Mouse (Mus musculus) lung, embryonic 15.5 days (tissue): ENCODE measurements around the gene Trp63. TPM values are rescaled to one million over a fixed set of nuclear protein-coding genes. Genes with fewer than 3 reads are reported as not detected.

ENCODE experiments used
- ATAC-seq: fragments of 200-750 bp; cut with Nextera tagmentation; 2 replicates; pipeline ENCODE4 v1.8.0; 2017; ENCODE audit warnings: moderate number of reproducible peaks, borderline replicate concordance; ENCODE audit not compliant: low FRiP score, low TSS enrichment; ENCODE audit errors: extremely low read depth
- H3K27ac ChIP-seq: fragments of 300-500 bp; sonication (generic); 2 replicates; pipeline ENCODE4 v1.5.1; 2015; ENCODE audit warnings: moderate library complexity, mild to moderate bottlenecking, inconsistent platforms
- H3K27me3 ChIP-seq: fragments of 300-500 bp; sonication (generic); 2 replicates; pipeline ENCODE4 v1.6.1; 2015; ENCODE audit warnings: inconsistent platforms
- H3K36me3 ChIP-seq: fragments of 300-500 bp; sonication (generic); 2 replicates; pipeline ENCODE4 v1.6.1; 2015; ENCODE audit warnings: inconsistent platforms
- H3K4me1 ChIP-seq: fragments of 300-500 bp; sonication (generic); 2 replicates; pipeline ENCODE4 v1.6.1; 2015; ENCODE audit warnings: inconsistent platforms
- H3K4me2 ChIP-seq: fragments of 300-500 bp; sonication (generic); 2 replicates; pipeline ENCODE4 v1.6.1; 2015; ENCODE audit warnings: inconsistent platforms, mild to moderate bottlenecking, moderate library complexity
- H3K4me3 ChIP-seq: fragments of 300-500 bp; sonication (generic); 2 replicates; pipeline ENCODE4 v1.5.1; 2015; ENCODE audit warnings: mild to moderate bottlenecking, inconsistent platforms
- H3K9ac ChIP-seq: fragments of 300-500 bp; sonication (generic); 2 replicates; pipeline ENCODE4 v1.6.1; 2015; ENCODE audit warnings: inconsistent platforms
- H3K9me3 ChIP-seq: fragments of 300-500 bp; sonication (generic); 2 replicates; pipeline ENCODE4 v1.6.1; 2016; ENCODE audit warnings: inconsistent platforms
- WGBS: fragments of 180-500 bp; shearing (Covaris S2); methylation state at CpG from one replicate; pipeline ENCODE4 v1.1.7; 2015; 5-methylcytosine and 5-hydroxymethylcytosine counted together
- polyA plus RNA-seq: library from polyadenylated mRNA; unstranded; fragments of >200 nt; fragmentation: Nextera tagmentation; extraction: Ambion mirVana; gene quantifications from 2 replicates; pipeline ENCODE4 v1.2.1, GENCODE M21; 2015

Trp63 gene
- polyA plus RNA-seq, 1 experiment from 2014 or later, result 4.1 TPM

DNA sequence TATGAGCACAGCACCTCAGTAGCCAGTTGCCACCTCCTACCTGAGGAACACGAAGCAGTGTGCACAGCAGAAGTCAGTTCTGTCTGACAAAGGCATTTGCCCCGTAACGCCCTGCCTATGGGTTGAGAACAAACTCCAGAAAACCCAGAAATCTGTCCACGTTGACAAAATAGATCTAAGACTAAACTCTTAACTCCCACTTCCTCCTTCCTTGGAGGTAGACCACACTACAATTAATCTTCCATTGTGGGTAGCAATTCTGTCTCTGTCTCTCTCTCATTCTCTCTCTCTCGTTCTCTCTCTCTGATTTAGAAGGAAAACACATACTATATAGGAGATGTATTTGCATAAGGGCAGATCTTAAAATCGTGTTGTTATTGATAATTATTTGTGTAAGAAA is 159.4 kb downstream of the Trp63 start:
- ATAC-seq, result no peak
- 69% methylated on average over 6 of the region's 6 CpGs for WGBS
- Histone ChIP-seq H3K4me2 (no peak overlapping the region), H3K4me3 (no peak overlapping the region), H3K9ac (no peak overlapping the region), H3K4me1 (no peaks in the 10 kb centered on the region), H3K9me3 (no peaks in the 10 kb centered on the region), H3K36me3 (no peaks in the 10 kb centered on the region), H3K27ac (no peak overlapping the region), H3K27me3 (no peaks in the 10 kb centered on the region)

- Histone ChIP-seq H3K9me3 (no peaks in the 10 kb centered on the region), H3K4me3 (no peak overlapping the region), H3K4me2 (no peak overlapping the region), H3K27ac (no peak overlapping the region), H3K4me1 (no peaks in the 10 kb centered on the region), H3K9ac (no peak overlapping the region), H3K36me3 (no peaks in the 10 kb centered on the region), H3K27me3 (no peaks in the 10 kb centered on the region)
- ATAC-seq, result no peak
- WGBS, result 80% methylated on average over 13 of the region's 13 CpGs
Measured at GRCm38 (mm10) chr16:25843625-25844024, 160.1 kb downstream of the Trp63 start.

GRCm38 (mm10) chr16:25846611-25847010 is 163.0 kb downstream of the Trp63 start:
- Histone ChIP-seq H3K4me3 (no peak overlapping the region), H3K36me3 (no peaks in the 10 kb centered on the region), H3K4me1 (peaks cover 3% of the 10 kb centered on the region; the same call in 1 of the 2 replicates), H3K27me3 (no peaks in the 10 kb centered on the region), H3K4me2 (no peak overlapping the region), H3K9ac (no peak overlapping the region), H3K9me3 (no peaks in the 10 kb centered on the region), H3K27ac (no peak overlapping the region)
- no peak for ATAC-seq
- 86% methylated on average over 5 of the region's 5 CpGs for WGBS

DNA sequence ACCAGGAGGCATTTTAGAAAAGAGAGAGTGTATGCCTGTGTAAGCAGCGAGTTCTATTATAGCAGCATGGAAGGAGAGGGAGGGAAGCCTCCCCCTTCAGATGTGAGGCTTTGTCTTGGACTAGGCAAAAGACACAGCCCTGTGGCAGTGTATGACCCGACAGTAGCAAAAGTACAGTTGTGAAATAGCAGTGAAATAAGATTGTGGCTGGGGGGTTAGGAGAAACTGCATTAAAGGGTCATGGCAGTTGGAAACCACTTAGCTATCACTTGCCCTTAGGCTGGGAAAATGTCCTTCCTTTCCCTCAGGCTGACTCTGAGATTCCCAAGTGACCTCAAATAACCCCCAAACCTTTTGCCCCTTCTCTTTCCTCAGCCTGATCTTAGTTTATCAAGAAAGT is 164.9 kb downstream of the Trp63 start:
- no peak overlapping the region for H3K4me2 ChIP-seq
- no peaks in the 10 kb centered on the region for H3K9me3 ChIP-seq
- no peak for ATAC-seq
- peaks cover 3% of the 10 kb centered on the region; the same call in 1 of the 2 replicates for H3K4me1 ChIP-seq
- 53% methylated on average over 2 of the region's 2 CpGs for WGBS
- H3K4me3 ChIP-seq, result no peak overlapping the region
- H3K27ac ChIP-seq, result no peak overlapping the region
- H3K27me3 ChIP-seq, result no peaks in the 10 kb centered on the region
- H3K9ac ChIP-seq, result no peak overlapping the region
- no peaks in the 10 kb centered on the region for H3K36me3 ChIP-seq

- no peaks in the 10 kb centered on the region for H3K27me3 ChIP-seq
- no peak overlapping the region for H3K9ac ChIP-seq
- ATAC-seq, result no peak
- no peak overlapping the region for H3K4me2 ChIP-seq
- no peak overlapping the region for H3K27ac ChIP-seq
- no peaks in the 10 kb centered on the region for H3K36me3 ChIP-seq
- H3K4me1 ChIP-seq, result peaks cover 3% of the 10 kb centered on the region; the same call in 1 of the 2 replicates
- 49% methylated on average over 13 of the region's 13 CpGs for WGBS
- no peaks in the 10 kb centered on the region for H3K9me3 ChIP-seq
- no peak overlapping the region for H3K4me3 ChIP-seq
Measured at GRCm38 (mm10) chr16:25849593-25850464, 166.3 kb downstream of the Trp63 start.

DNA sequence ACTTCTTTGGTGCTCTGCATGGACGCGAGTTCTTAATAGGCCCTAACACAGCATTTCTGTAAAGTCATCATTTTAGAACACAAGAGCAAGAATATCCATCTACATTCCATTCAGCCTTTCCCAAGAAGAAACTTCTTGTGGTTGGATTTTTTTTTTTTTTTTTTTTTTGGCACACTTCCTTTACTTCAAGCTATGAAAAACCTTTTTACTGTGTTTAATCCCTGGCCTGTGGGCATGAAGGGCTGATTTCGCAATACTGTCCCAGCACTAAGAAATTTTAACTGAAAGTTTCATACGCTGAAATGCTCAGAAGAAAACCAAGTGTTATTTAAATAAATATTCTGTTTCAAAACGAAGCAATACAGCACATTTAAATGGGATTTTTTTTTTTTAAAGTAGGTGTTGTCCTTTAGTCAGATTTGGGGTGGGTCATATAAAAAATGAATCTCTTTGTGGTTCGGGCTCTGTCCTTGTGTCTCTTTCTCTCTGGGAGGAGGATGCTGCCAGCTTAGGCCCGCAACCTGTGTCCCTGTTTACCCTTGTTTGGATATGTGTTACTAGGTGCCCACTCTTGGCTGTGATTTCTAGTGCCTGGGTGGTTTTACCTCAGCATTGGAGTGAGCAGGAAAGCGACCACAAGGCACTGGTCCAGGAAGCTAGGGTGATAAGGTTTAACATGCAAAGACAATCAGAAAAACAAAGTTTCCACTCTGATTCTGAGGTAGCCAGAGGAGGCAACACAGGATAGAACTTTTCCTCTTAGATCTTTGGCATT is 177.4 kb downstream of the Trp63 start:
- H3K9me3 ChIP-seq, result no peaks in the 10 kb centered on the region
- no peak for ATAC-seq
- H3K27me3 ChIP-seq, result no peaks in the 10 kb centered on the region
- H3K4me3 ChIP-seq, result no peak overlapping the region
- no peak overlapping the region for H3K27ac ChIP-seq
- WGBS, result 67% methylated on average over 8 of the region's 8 CpGs
- peaks cover 6% of the 10 kb centered on the region; the same call in 1 of the 2 replicates for H3K4me1 ChIP-seq
- no peaks in the 10 kb centered on the region for H3K36me3 ChIP-seq
- H3K4me2 ChIP-seq, result no peak overlapping the region
- no peak overlapping the region for H3K9ac ChIP-seq

DNA sequence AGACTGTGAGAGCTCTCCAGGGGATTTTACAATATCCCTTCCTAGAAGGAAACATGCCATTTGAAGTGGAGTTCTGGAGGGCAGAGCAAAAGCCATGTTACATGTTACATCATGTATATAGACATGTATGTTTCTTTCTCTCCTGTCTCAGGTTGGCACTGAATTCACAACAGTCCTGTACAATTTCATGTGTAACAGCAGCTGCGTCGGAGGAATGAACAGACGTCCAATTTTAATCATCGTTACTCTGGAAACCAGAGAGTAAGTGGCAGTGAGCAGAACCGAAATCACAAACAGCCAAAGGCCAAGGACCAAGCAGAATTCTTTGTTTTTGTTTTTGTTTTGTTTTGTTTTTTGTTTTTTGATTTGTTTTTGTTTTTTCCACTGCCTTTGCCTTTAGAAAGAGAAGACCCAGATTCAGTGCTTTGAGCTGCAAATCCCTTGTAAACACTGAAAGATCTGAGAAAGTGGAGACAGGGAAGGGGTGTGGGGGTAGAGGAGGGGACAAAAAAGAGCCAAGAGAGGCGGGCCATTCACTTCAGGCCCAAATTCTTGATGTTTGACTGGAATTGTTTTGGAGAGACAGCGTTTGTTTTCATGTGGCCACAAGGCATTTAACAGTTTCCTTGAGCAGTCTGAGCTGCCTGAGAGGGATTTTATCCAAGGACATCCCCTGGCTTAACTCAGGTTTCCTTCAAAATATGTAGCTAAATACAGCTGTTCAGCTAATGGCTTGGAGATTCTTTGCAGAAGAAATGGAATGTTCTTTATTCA is 181.7 kb downstream of the Trp63 start:
- H3K4me2 ChIP-seq, result no peak overlapping the region
- WGBS, result 45% methylated on average over 7 of the region's 7 CpGs
- peak overlapping the region; percentile 59 for H3K27ac ChIP-seq
- peak; percentile 64; the same call in 1 of the 2 replicates for ATAC-seq
- H3K4me3 ChIP-seq, result no peak overlapping the region
- no peaks in the 10 kb centered on the region for H3K36me3 ChIP-seq
- peaks cover 10% of the 10 kb centered on the region for H3K4me1 ChIP-seq
- H3K9me3 ChIP-seq, result no peaks in the 10 kb centered on the region
- H3K9ac ChIP-seq, result no peak overlapping the region
- no peaks in the 10 kb centered on the region for H3K27me3 ChIP-seq

DNA sequence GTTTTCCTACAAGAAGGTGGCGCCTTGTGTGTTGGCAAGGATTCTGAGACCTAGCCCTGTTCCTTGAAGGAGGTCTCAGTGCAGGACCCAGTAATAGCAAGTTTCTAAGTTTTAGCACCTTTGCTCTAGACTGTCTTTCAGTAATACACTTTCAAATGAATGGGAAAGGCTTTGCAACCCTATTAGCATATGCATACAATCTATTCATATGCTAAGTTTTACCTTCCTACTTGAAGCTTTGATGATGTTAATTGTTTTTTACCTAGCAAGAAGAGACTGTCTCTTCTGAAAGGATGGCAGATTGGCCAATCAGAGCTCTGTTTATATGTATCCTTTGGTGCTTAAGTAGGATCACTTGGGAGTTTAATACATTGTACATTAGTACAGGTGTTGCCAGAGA is 187.9 kb downstream of the Trp63 start:
- Histone ChIP-seq H3K27me3 (no peaks in the 10 kb centered on the region), H3K27ac (no peak overlapping the region), H3K9ac (no peak overlapping the region), H3K9me3 (no peaks in the 10 kb centered on the region), H3K4me3 (no peak overlapping the region), H3K36me3 (no peaks in the 10 kb centered on the region), H3K4me2 (no peak overlapping the region), H3K4me1 (no peaks in the 10 kb centered on the region)
- ATAC-seq, result no peak
- 65% methylated on average over 1 of the region's 1 CpGs for WGBS

DNA sequence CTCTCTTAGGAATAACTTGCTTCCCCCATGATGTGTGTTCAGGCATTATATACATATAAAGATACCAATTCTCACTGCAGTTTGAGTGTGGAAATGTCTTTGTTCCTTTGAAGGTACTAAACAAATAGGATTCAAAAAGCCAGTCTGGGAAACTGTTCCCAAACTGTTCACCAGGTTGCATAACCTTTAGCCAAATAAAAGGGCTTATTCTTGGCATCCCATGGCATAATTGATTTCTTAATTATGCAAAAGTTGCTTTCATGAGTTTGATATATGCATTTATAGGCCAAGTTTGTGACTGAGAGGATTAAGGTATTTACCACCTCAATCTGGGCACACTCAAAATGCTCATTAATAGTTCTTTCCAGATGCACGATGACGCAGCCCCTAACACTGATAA is 192.1 kb downstream of the Trp63 start:
- H3K36me3 ChIP-seq, result no peaks in the 10 kb centered on the region
- no peaks in the 10 kb centered on the region for H3K27me3 ChIP-seq
- H3K4me3 ChIP-seq, result no peak overlapping the region
- no peak overlapping the region for H3K27ac ChIP-seq
- WGBS, result 75% methylated on average over 2 of the region's 2 CpGs
- ATAC-seq, result no peak
- H3K4me2 ChIP-seq, result no peak overlapping the region
- H3K9ac ChIP-seq, result no peak overlapping the region
- H3K4me1 ChIP-seq, result no peaks in the 10 kb centered on the region
- H3K9me3 ChIP-seq, result no peaks in the 10 kb centered on the region

DNA sequence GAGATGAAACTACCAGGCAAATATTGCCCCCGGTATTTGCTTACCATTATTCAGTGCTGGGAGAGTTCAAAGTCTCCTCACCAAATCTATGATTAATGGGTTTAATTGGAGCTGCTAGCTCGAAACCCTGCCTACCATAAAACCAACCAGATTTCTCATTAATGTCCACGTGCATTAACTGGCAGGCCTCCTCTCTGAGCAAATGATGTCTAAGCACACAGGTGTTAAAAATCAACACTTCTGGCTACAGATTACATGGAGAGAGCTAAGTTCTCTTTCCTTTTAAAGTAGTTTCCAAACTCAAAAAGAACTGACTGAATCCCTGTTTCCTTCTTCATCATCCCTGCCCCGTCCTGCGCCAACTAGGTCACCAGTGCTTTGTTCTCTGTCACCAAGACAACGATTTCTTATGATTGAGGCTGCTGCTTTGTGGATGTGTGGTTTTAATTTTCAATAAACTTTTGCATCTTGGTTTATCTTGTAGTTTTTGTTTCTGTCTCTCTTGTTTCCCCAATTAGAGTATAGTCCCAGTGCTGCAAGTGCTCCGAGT is 193.9 kb downstream of the Trp63 start:
- 74% methylated on average over 7 of the region's 7 CpGs for WGBS
- H3K36me3 ChIP-seq, result no peaks in the 10 kb centered on the region
- no peaks in the 10 kb centered on the region for H3K27me3 ChIP-seq
- H3K4me3 ChIP-seq, result no peak overlapping the region
- H3K4me1 ChIP-seq, result no peaks in the 10 kb centered on the region
- no peak for ATAC-seq
- no peak overlapping the region for H3K9ac ChIP-seq
- H3K4me2 ChIP-seq, result no peak overlapping the region
- no peak overlapping the region for H3K27ac ChIP-seq
- H3K9me3 ChIP-seq, result no peaks in the 10 kb centered on the region

DNA sequence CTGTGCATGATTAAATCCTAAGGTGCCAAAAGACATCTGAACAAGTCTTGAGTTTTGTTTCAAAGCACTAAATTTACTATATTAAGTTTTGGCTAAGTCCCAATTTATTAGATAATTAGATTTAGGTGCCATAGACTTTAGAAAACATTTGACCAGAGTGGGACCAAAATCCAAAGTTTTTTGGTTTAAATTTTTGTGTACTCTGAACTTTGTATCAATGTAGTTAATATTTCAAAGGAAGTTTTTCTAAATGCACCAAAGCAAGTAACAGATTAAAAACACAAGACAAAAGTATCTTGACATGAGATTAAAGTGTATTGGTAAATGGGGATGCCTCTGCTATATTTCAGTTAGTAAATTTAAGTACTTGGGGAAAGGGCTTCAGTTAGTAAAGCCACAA is 194.6 kb downstream of the Trp63 start:
- no peak overlapping the region for H3K4me3 ChIP-seq
- ATAC-seq, result no peak

More for the DNA sequence above, 194.6 kb downstream of the Trp63 start:
- H3K27ac ChIP-seq, result no peak overlapping the region
- no peak overlapping the region for H3K4me2 ChIP-seq
- no peaks in the 10 kb centered on the region for H3K4me1 ChIP-seq
- no peaks in the 10 kb centered on the region for H3K9me3 ChIP-seq
- H3K27me3 ChIP-seq, result no peaks in the 10 kb centered on the region
- no peak overlapping the region for H3K9ac ChIP-seq
- H3K36me3 ChIP-seq, result no peaks in the 10 kb centered on the region
